Mouse (Mus musculus): ENCODE measurements around the gene Flnc. TPM values are rescaled to one million over a fixed set of nuclear protein-coding genes. Genes with fewer than 3 reads are reported as not detected.

The Flnc gene
- total RNA-seq, 2 experiments from 2014 or later = 205 to 216 TPM

Small RNAs within 50 kb of the gene (microRNA-seq; reads per million reads assigned to microRNA genes)
- 0 reads per million in 2 experiments for gene Gm26220 (ENCODE audit: borderline number of aligned reads in 2 of 2)
- gene Gm44354 (ENCODE audit: borderline number of aligned reads in 2 of 2) = 0 reads per million in 2 experiments

Other genes starting within 250 kb of the Flnc start
- 10 to 100 TPM; 21.5 to 26.3 TPM for gene Impdh1, start 216.9 kb upstream of the Flnc start, total RNA-seq (2021)
- 1 to 10 TPM; 4.4 to 5.7 TPM for gene Hilpda, start 160.8 kb upstream of the Flnc start, total RNA-seq (2021)
- gene Fam71f2, start 153.7 kb upstream of the Flnc start, total RNA-seq (2021) = under 1 TPM in 1 of 2 experiments, not detected in 1; 0.27 TPM
- not detected for gene Fam71f1, start 114.1 kb upstream of the Flnc start, total RNA-seq (2021)
- gene Calu, start 85.2 kb upstream of the Flnc start, total RNA-seq (2021) = 100 to 1,000 TPM; 240 to 254 TPM
- gene Opn1sw, start 44.8 kb upstream of the Flnc start, total RNA-seq (2021) = under 1 TPM in 1 of 2 experiments, not detected in 1; 0.11 TPM
- 1 to 10 TPM; 1.7 to 3.0 TPM for gene Ccdc136, start 36.9 kb upstream of the Flnc start, total RNA-seq (2021)
- 100 to 1,000 TPM; 105 to 107 TPM for gene Atp6v1f, start 34.5 kb downstream of the Flnc start, total RNA-seq (2021)
- gene Atp6v1fnb, start 38.2 kb downstream of the Flnc start, total RNA-seq (2021) = not detected
- 1 to 10 TPM; 2.7 to 5.8 TPM for gene Kcp, start 74.7 kb downstream of the Flnc start, total RNA-seq (2021)
- gene Irf5, start 93.4 kb downstream of the Flnc start, total RNA-seq (2021) = 1 to 10 TPM; 3.1 to 3.7 TPM
- 10 to 100 TPM; 43.0 to 43.6 TPM for gene Tnpo3, start 176.6 kb downstream of the Flnc start, total RNA-seq (2021)

Measured in heart, postnatal 36 days (tissue).